Mouse (Mus musculus) stomach, postnatal 0 days (tissue): ENCODE results near the gene Hsf4.

ENCODE experiments used
- CTCF ChIP-seq: IDR thresholded peaks from 2 replicates; pipeline ENCODE4 v1.5.1; 2016; ENCODE audit warnings: antibody characterized with exemption, low read depth, mild to moderate bottlenecking, moderate library complexity
- EP300 ChIP-seq: optimal IDR thresholded peaks from 2 replicates; pipeline ENCODE3; 2016; ENCODE audit warnings: antibody characterized with exemption

DNA sequence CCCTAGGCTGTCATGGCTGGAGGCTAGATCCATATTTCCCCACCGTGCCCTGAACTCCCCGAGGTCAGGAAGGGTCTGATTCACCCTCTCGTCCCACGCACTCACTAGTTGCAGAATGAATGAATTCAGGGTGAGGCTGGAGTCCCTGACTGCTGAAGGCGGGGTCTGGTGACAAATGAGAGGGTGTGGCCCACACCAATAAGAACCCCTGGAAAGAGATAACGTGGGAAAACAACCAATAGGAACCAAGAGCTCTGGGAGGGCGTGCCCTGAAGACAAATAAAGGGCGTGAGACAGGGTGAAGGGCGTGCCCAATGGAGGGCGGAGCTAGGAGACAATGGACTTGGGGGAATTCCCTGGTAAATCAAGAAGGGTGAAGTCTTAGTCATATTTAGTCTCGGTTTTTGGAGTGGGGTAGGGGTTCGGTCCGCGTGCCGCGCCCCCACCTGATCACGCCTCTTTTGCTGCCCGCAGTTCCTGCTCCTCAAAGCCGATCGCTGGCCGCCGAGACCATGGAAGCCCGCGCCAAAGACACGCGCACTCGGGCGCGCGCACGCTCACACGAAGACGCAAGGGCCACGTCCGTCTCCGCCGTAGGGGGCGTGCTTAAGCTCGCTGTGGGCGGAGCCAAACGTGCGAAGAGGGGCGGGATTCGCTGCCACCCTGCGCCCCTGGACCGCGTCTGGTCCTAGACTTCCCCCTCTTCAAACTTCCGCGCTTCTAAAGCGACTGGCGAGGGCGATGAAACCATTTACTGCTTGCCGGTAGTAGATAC, 19.5 kb downstream of the Hsf4 start:
- TF ChIP-seq EP300 = no peak
- TF ChIP-seq CTCF = peak; percentile 57
